Mouse (Mus musculus) right cerebral cortex, postnatal 25 days (tissue): ENCODE data around the gene Ncaph2.

ENCODE experiments used
- DNase-seq: peaks from one replicate; pipeline ENCODE4 v3.0.0; 2022

The Ncaph2 gene

GRCm38 (mm10) chr15:89355241-89356187 is at the start of gene Ncaph2, which contains the start of gene Lmf2:
TSS of gene Ncaph2 (plus strand) at chr15:89355719.
TSS of gene Lmf2 (minus strand) at chr15:89355659.
- peak; percentile 92 for DNase-seq

- DNase-seq, result no peak
These were observed 49.6 kb upstream of the Ncaph2 start for GRCm38 (mm10) chr15:89305966-89306365.

- no peak for DNase-seq
These were observed 48.1 kb upstream of the Ncaph2 start for GRCm38 (mm10) chr15:89307461-89307860.

- no peak for DNase-seq
These were observed 46.9 kb upstream of the Ncaph2 start for GRCm38 (mm10) chr15:89308406-89309139.

GRCm38 (mm10) chr15:89309962-89310498 is 45.5 kb upstream of the Ncaph2 start:
- peak; percentile 57 for DNase-seq

GRCm38 (mm10) chr15:89313359-89313758 is 42.2 kb upstream of the Ncaph2 start:
- no peak for DNase-seq

GRCm38 (mm10) chr15:89314107-89314506 is 41.4 kb upstream of the Ncaph2 start:
- DNase-seq, result no peak

GRCm38 (mm10) chr15:89314511-89315189 is 40.9 kb upstream of the Ncaph2 start:
- peak; percentile 31 for DNase-seq

- peak; percentile 97 for DNase-seq
These were observed 40.3 kb upstream of the Ncaph2 start, which contains the start of gene Sbf1 for GRCm38 (mm10) chr15:89315190-89315731. TSS of gene Sbf1 (minus strand) at chr15:89315311.

GRCm38 (mm10) chr15:89316146-89316545 is 39.4 kb upstream of the Ncaph2 start:
- no peak for DNase-seq

- no peak for DNase-seq
These were observed 34.3 kb upstream of the Ncaph2 start for GRCm38 (mm10) chr15:89321264-89321663.

GRCm38 (mm10) chr15:89322670-89323522 is 32.6 kb upstream of the Ncaph2 start, which contains the start of gene Adm2:
TSS of gene Adm2 (plus strand) at chr15:89322720.
- DNase-seq, result no peak

- no peak for DNase-seq
These were observed 31.9 kb upstream of the Ncaph2 start for GRCm38 (mm10) chr15:89323656-89324055.

GRCm38 (mm10) chr15:89326441-89326840 is 29.1 kb upstream of the Ncaph2 start:
- DNase-seq, result no peak

- DNase-seq, result no peak
These were observed 21.2 kb upstream of the Ncaph2 start, which contains the start of gene Miox for GRCm38 (mm10) chr15:89334271-89334670. TSS of gene Miox (plus strand) at chr15:89334398.

GRCm38 (mm10) chr15:89334774-89335537 is 20.6 kb upstream of the Ncaph2 start:
- DNase-seq, result no peak

GRCm38 (mm10) chr15:89336422-89336821 is 19.1 kb upstream of the Ncaph2 start:
- no peak for DNase-seq

- no peak for DNase-seq
These were observed 15.8 kb upstream of the Ncaph2 start for GRCm38 (mm10) chr15:89339696-89340095.

- no peak for DNase-seq
These were observed 15.4 kb upstream of the Ncaph2 start for GRCm38 (mm10) chr15:89340136-89340535.

GRCm38 (mm10) chr15:89341678-89342077 is 13.8 kb upstream of the Ncaph2 start:
- DNase-seq, result no peak
